Mouse (Mus musculus) thymus, adult 2 months (tissue): Measurements from ENCODE around the gene Gm12216.

Experiments used
- CTCF ChIP-seq: fragments of 200-500 bp; IDR thresholded peaks from 2 replicates; pipeline ENCODE4 v1.5.1; 2012; ENCODE audit warnings: mild to moderate bottlenecking, control low read depth, low read length, moderate library complexity, borderline replicate concordance; ENCODE audit not compliant: control insufficient read depth, poor library complexity, insufficient read depth; ENCODE audit errors: extremely low read depth
- POLR2A ChIP-seq: fragments of 200-500 bp; IDR thresholded peaks from 2 replicates; pipeline ENCODE4 v1.6.1; 2012; ENCODE audit warnings: mild to moderate bottlenecking, low read length, control low read depth, moderate library complexity; ENCODE audit not compliant: control insufficient read depth, poor library complexity, insufficient read depth; ENCODE audit errors: extremely low read depth

- no peak for TF ChIP-seq POLR2A
- no peak for TF ChIP-seq CTCF
Measured at GRCm38 (mm10) chr11:53858058-53858760, 847 bp downstream of the Gm12216 start.
